Mouse (Mus musculus) myocyte (in vitro differentiated cells): Measurements from ENCODE around the gene Arid5b.
A peak's percentile ranks its signal among the peaks of the same experiment; 100 is the strongest.

ENCODE experiments used
- E2F4 ChIP-seq: IDR thresholded peaks from one replicate; pipeline ENCODE4 v1.6.1; 2011; ENCODE audit warnings: mild to moderate bottlenecking, control low read depth, moderate library complexity; ENCODE audit not compliant: insufficient read depth
- MAX ChIP-seq: IDR thresholded peaks from one replicate; pipeline ENCODE4 v1.6.1; 2011; ENCODE audit warnings: low read depth, mild to moderate bottlenecking, control low read depth
- MYOD1 ChIP-seq, 3 experiments: IDR thresholded peaks; one replicate each; pipeline ENCODE4 v1.6.1; 2011; ENCODE audit warnings: control low read depth in 2 of 3, low read depth in 2 of 3, mild to moderate bottlenecking in 2 of 3, moderate library complexity in 1 of 3; ENCODE audit not compliant: insufficient read length in 2 of 3, control insufficient read depth in 1 of 3
- MYOG ChIP-seq, 3 experiments: IDR thresholded peaks; one replicate each; pipeline ENCODE4 v1.6.1; 2011; ENCODE audit warnings: control low read depth in 2 of 3, low read depth in 2 of 3, mild to moderate bottlenecking in 2 of 3; ENCODE audit not compliant: insufficient read length in 2 of 3, control insufficient read depth in 1 of 3, insufficient read depth in 1 of 3
- POLR2A ChIP-seq: IDR thresholded peaks from one replicate; pipeline ENCODE4 v1.6.1; 2011; ENCODE audit warnings: low read depth, mild to moderate bottlenecking, control low read depth, moderate library complexity; ENCODE audit not compliant: insufficient read length
- POLR2AphosphoS2 ChIP-seq: IDR thresholded peaks from one replicate; pipeline ENCODE4 v1.6.1; 2011; ENCODE audit warnings: low read depth, control low read depth; ENCODE audit not compliant: insufficient read length
- REST ChIP-seq: IDR thresholded peaks from one replicate; pipeline ENCODE4 v1.6.1; 2011; ENCODE audit warnings: mild to moderate bottlenecking, control low read depth, moderate library complexity; ENCODE audit not compliant: insufficient read depth, insufficient read length
- SRF ChIP-seq: IDR thresholded peaks from one replicate; pipeline ENCODE4 v1.6.1; 2011; ENCODE audit warnings: low read depth; ENCODE audit not compliant: control insufficient read depth, insufficient read length
- TCF12 ChIP-seq: IDR thresholded peaks from one replicate; pipeline ENCODE4 v1.6.1; 2011; ENCODE audit warnings: mild to moderate bottlenecking, control low read depth; ENCODE audit not compliant: poor library complexity, insufficient read depth, severe bottlenecking
- TCF3 ChIP-seq: IDR thresholded peaks from one replicate; pipeline ENCODE4 v1.6.1; 2011; ENCODE audit warnings: low read depth, control low read depth; ENCODE audit not compliant: insufficient read length
- USF1 ChIP-seq: IDR thresholded peaks from one replicate; pipeline ENCODE4 v1.6.1; 2011; ENCODE audit warnings: low read depth, mild to moderate bottlenecking, control low read depth, moderate library complexity

GRCm38 (mm10) chr10:68183096-68183495 is 95.4 kb downstream of the Arid5b start:
- no peak for TF ChIP-seq POLR2A
- TF ChIP-seq E2F4: no peak
- TF ChIP-seq MYOG (IDR thresholded peaks at IDR 0.05; ENCODE audit: control insufficient read depth in 1 of 3, insufficient read depth in 1 of 3, insufficient read length in 2 of 3, low read depth in 2 of 3): no peak
- TF ChIP-seq TCF3: no peak
- no peak for TF ChIP-seq TCF12
- TF ChIP-seq POLR2AphosphoS2: peak; percentile 30
- TF ChIP-seq REST: no peak
- TF ChIP-seq MYOD1 (IDR thresholded peaks at IDR 0.05; ENCODE audit: control insufficient read depth in 1 of 3, insufficient read length in 2 of 3, low read depth in 2 of 3): no peak
- no peak for TF ChIP-seq SRF
- TF ChIP-seq USF1: no peak
- TF ChIP-seq MAX: no peak
